Mouse (Mus musculus) inflammation-experienced regulatory T-cells, adult 6 months (primary cell): ENCODE results near the gene Ccdc80. TPM values are rescaled to one million over a fixed set of nuclear protein-coding genes. Genes with fewer than 3 reads are reported as not detected.

Source experiments
- ATAC-seq: one replicate; pipeline ENCODE4 v1.8.0; 2017
- polyA plus RNA-seq, 3 experiments: library from polyadenylated mRNA; unstranded; fragments of 100-300 nt; shearing (Covaris generic); gene quantifications; one replicate each; pipeline ENCODE4 v1.2.1; 2017

The Ccdc80 gene
- 1 to 10 TPM; 1.1 to 2.0 (median 1.9) TPM for polyA plus RNA-seq

- peak; percentile 34 for ATAC-seq
Measured at GRCm38 (mm10) chr16:45093137-45093731, at the start of gene Ccdc80. Gene Ccdc80, plus strand, starts transcription at chr16:45093402.

- peak; percentile 83 for ATAC-seq
Measured at GRCm38 (mm10) chr16:45044844-45045243, 48.4 kb upstream of the Ccdc80 start.

- no peak for ATAC-seq
Measured at GRCm38 (mm10) chr16:45057222-45057621, 36.0 kb upstream of the Ccdc80 start.

GRCm38 (mm10) chr16:45057922-45058321 is 35.3 kb upstream of the Ccdc80 start:
- no peak for ATAC-seq

- ATAC-seq, result no peak
Measured at GRCm38 (mm10) chr16:45061140-45061539, 32.1 kb upstream of the Ccdc80 start.

- ATAC-seq, result no peak
Measured at GRCm38 (mm10) chr16:45070383-45071083, 22.7 kb upstream of the Ccdc80 start.

GRCm38 (mm10) chr16:45071424-45071823 is 21.8 kb upstream of the Ccdc80 start:
- ATAC-seq, result no peak

GRCm38 (mm10) chr16:45077517-45078080 is 15.6 kb upstream of the Ccdc80 start:
- ATAC-seq, result no peak

- no peak for ATAC-seq
Measured at GRCm38 (mm10) chr16:45079322-45079721, 13.9 kb upstream of the Ccdc80 start.

- ATAC-seq, result no peak
Measured at GRCm38 (mm10) chr16:45088842-45089241, 4.4 kb upstream of the Ccdc80 start.

GRCm38 (mm10) chr16:45090005-45090404 is 3.2 kb upstream of the Ccdc80 start:
- ATAC-seq, result peak; percentile 85

- ATAC-seq, result no peak
Measured at GRCm38 (mm10) chr16:45094136-45094756, 1.0 kb downstream of the Ccdc80 start.

GRCm38 (mm10) chr16:45095030-45095429 is 1.8 kb downstream of the Ccdc80 start:
- no peak for ATAC-seq

- ATAC-seq, result no peak
Measured at GRCm38 (mm10) chr16:45095561-45096482, 2.6 kb downstream of the Ccdc80 start.

GRCm38 (mm10) chr16:45097467-45097866 is 4.3 kb downstream of the Ccdc80 start:
- ATAC-seq, result no peak

- no peak for ATAC-seq
Measured at GRCm38 (mm10) chr16:45098186-45098885, 5.1 kb downstream of the Ccdc80 start.

GRCm38 (mm10) chr16:45098886-45099210 is 5.6 kb downstream of the Ccdc80 start:
- ATAC-seq, result no peak

GRCm38 (mm10) chr16:45100892-45101291 is 7.7 kb downstream of the Ccdc80 start:
- no peak for ATAC-seq

GRCm38 (mm10) chr16:45104993-45105392 is 11.8 kb downstream of the Ccdc80 start:
- ATAC-seq, result no peak

- ATAC-seq, result peak; percentile 89
Measured at GRCm38 (mm10) chr16:45108203-45108878, 15.1 kb downstream of the Ccdc80 start.

- no peak for ATAC-seq
Measured at GRCm38 (mm10) chr16:45110498-45110897, 17.3 kb downstream of the Ccdc80 start.
